Comparison of ENCODE assay signal across 8 mouse cellular contexts in genomic region chr10:59864884-59865726, GRCm38 (mm10). TPM values are rescaled to one million over a fixed set of nuclear protein-coding genes. Genes with fewer than 3 reads are reported as not detected.
DNase-seq lines count a peak whose midpoint lies in the region; ATAC-seq lines count a peak whose summit lies in the region.

No protein-coding gene starts in this region.

- peak; percentile 73 for ATAC-seq in intestine, embryonic 14.5 days (replicated peaks; ENCODE audit: low FRiP score, low TSS enrichment, low read depth)

- intact Hi-C loops in left cerebral cortex, postnatal 10 days (cut with DNase I): loop anchor here (5.0 to 10.0 kb wide), 2 partner anchors 373 to 490 kb away; no protein-coding TSS in a partner anchor

- WGBS in intestine, embryonic 14.5 days: 33% methylated on average over 13 of the region's 13 CpGs
- 37% methylated on average over 13 of the region's 13 CpGs for WGBS in midbrain, embryonic 10.5 days

- no peaks in the 10 kb centered on the region for H3K27me3 ChIP-seq in intestine, embryonic 14.5 days (replicated peaks; ENCODE audit: control insufficient read depth, insufficient read depth, low read length)
- no peaks in the 10 kb centered on the region for H3K27me3 ChIP-seq in midbrain, embryonic 10.5 days (ENCODE audit: low read depth, poor library complexity, severe bottlenecking)

- H3K9me3 ChIP-seq in intestine, embryonic 14.5 days (ENCODE audit: control insufficient read depth, low read length): no peaks in the 10 kb centered on the region
- H3K9me3 ChIP-seq in midbrain, embryonic 10.5 days (replicated peaks): no peaks in the 10 kb centered on the region

- H3K36me3 ChIP-seq in intestine, embryonic 14.5 days (ENCODE audit: control insufficient read depth, insufficient read depth, low read length): peaks cover 8% of the 10 kb centered on the region; the same call in 1 of the 2 replicates
- peaks cover 4% of the 10 kb centered on the region; the same call in 1 of the 2 replicates for H3K36me3 ChIP-seq in midbrain, embryonic 10.5 days

- no peak overlapping the region for H3K27ac ChIP-seq in intestine, embryonic 14.5 days (ENCODE audit: low read depth)
- H3K27ac ChIP-seq in midbrain, embryonic 10.5 days (replicated peaks): peak overlapping the region; percentile 73; the same call in 1 of the 2 replicates

- no peak overlapping the region for H3K9ac ChIP-seq in intestine, embryonic 14.5 days (ENCODE audit: low read length)

- DNase-seq in ZHBTc4 (ENCODE audit: low read depth, low spot score): peak; percentile 93
- DNase-seq in cerebellum, postnatal 36 days: peak; percentile 88 to 90
- peak; percentile 90 for DNase-seq in gastrocnemius, postnatal 10 days
- peak; percentile 95 for DNase-seq in intestine, embryonic 14.5 days (ENCODE audit: low spot score)
- peak; percentile 74 to 88 for DNase-seq in left cerebral cortex, postnatal 10 days (ENCODE audit: extremely low spot score in 1 of 2, low spot score in 2 of 2)
- DNase-seq in midbrain, embryonic 10.5 days (ENCODE audit: low spot score): peak; percentile 88
- peak; percentile 81 for DNase-seq in right cerebral cortex, postnatal 25 days
- DNase-seq in urinary bladder, postnatal 36 days (ENCODE audit: low spot score in 2 of 2): peak; percentile 78 to 87

- H3K4me3 ChIP-seq in intestine, embryonic 14.5 days (ENCODE audit: low read depth, low read length): no peak overlapping the region
- no peak overlapping the region for H3K4me3 ChIP-seq in midbrain, embryonic 10.5 days

- H3K4me1 ChIP-seq in intestine, embryonic 14.5 days (replicated peaks; ENCODE audit: control insufficient read depth, insufficient read depth, low read length): no peaks in the 10 kb centered on the region; the same call in 1 of the 2 replicates
- peaks cover 27% of the 10 kb centered on the region for H3K4me1 ChIP-seq in midbrain, embryonic 10.5 days

- no peak overlapping the region for H3K4me2 ChIP-seq in intestine, embryonic 14.5 days (ENCODE audit: low read length)

RNA-seq across cellular contexts. Expression of gene Dnajb12, which starts 14.3 kb away (rescaled TPM):
- 10 to 100 TPM; 44.0 to 44.9 TPM for total RNA-seq in gastrocnemius, postnatal 10 days (2021)
- 27.5 and 28.6 TPM in 2 replicates for polyA plus RNA-seq in intestine, embryonic 14.5 days (2014; fragmentation: Nextera tagmentation; extraction: Ambion mirVana)
- total RNA-seq in left cerebral cortex, postnatal 10 days (2021): 10 to 100 TPM; 44.9 to 47.1 TPM
- polyA plus RNA-seq in midbrain, embryonic 10.5 days (2016; fragmentation: Nextera tagmentation; extraction: Ambion mirVana): 27.3 and 27.6 TPM in 2 replicates
